Mouse (Mus musculus) megakaryocyte, embryonic 14.5 days (primary cell): ENCODE results near the gene Gm10228.
"Not testable (repeated sequence)": the region's sequence is repeated elsewhere in the genome, so short reads cannot be mapped to it uniquely, and the experiment has no call there.

Experiments used
- FLI1 ChIP-seq: IDR thresholded peaks from 2 replicates; pipeline ENCODE4 v1.6.1; 2012; ENCODE audit warnings: low read length, inconsistent platforms, mixed read lengths
- GATA1 ChIP-seq: IDR thresholded peaks from 3 replicates; pipeline ENCODE4 v1.6.1; 2012; ENCODE audit warnings: mixed read lengths, low read length, inconsistent platforms, borderline replicate concordance

DNA sequence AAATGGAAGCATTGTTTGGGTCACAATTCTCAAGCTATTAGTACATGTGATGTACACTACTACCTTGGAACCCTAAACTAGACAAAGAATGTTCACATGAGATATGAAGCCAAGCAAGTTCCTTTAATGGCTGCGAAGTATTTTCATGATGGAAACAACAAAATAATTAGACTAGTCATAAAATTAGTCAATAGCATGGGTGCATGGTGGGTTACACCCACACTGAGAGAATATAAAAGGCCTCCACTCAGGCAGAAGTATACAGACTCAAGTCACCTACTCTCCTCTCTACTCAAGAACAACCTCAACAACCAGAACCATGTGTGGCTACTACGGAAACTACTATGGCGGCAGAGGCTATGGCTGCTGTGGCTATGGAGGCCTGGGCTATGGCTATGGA lies 9.9 kb downstream of the Gm10228 start, which contains the start of gene Krtap6-1:
- TF ChIP-seq GATA1, FLI1: not testable (repeated sequence)
